Mouse (Mus musculus) intestine, embryonic 14.5 days (tissue): ENCODE measurements around the gene Ear14. TPM values are rescaled to one million over a fixed set of nuclear protein-coding genes. Genes with fewer than 3 reads are reported as not detected.

ENCODE experiments used
- polyA plus RNA-seq: library from polyadenylated mRNA; unstranded; fragments of >200 nt; fragmentation: Nextera tagmentation; extraction: Ambion mirVana; gene quantifications from 2 replicates; pipeline ENCODE4 v1.2.1, GENCODE M21; 2014

Gene Ear14
- polyA plus RNA-seq, 1 experiment from 2014 or later: not detected

Other genes starting within 250 kb of the Ear14 start
- 0.93 and 1.1 TPM in 2 replicates for gene Pnp2, start 247.4 kb upstream of the Ear14 start, polyA plus RNA-seq
- gene Rnase10, start 195.6 kb upstream of the Ear14 start, polyA plus RNA-seq: 0.15 and 0.27 TPM in 2 replicates
- gene Rnase9, start 161.5 kb upstream of the Ear14 start, polyA plus RNA-seq: not detected in 2 replicates
- gene Rnase11, start 153.2 kb upstream of the Ear14 start, polyA plus RNA-seq: not detected in 2 replicates
- gene Rnase12, start 145.7 kb upstream of the Ear14 start, polyA plus RNA-seq: 0.47 and 0.97 TPM in 2 replicates
- not detected in 2 replicates for gene Olfr750, start 129.0 kb upstream of the Ear14 start, polyA plus RNA-seq
- gene Rnase4, start 112.3 kb upstream of the Ear14 start, polyA plus RNA-seq: 142 and 151 TPM in 2 replicates
- gene Ang, start 112.2 kb upstream of the Ear14 start, polyA plus RNA-seq: 34.0 and 38.6 TPM in 2 replicates
- gene Eddm3b, start 89.0 kb upstream of the Ear14 start, polyA plus RNA-seq: 0.12 TPM in 1 of 2 replicates, not detected in the other
- gene Rnase6, start 79.5 kb upstream of the Ear14 start, polyA plus RNA-seq: 0.91 and 2.1 TPM in 2 replicates
- gene Rnase1, start 56.6 kb upstream of the Ear14 start, polyA plus RNA-seq: 1.9 and 4.0 TPM in 2 replicates
- gene Rnase2b, start 41.1 kb upstream of the Ear14 start, polyA plus RNA-seq: not detected in 2 replicates
- not detected in 2 replicates for gene Ang2, start 4.2 kb upstream of the Ear14 start, polyA plus RNA-seq
- gene Rnase2a, start 52.7 kb downstream of the Ear14 start, polyA plus RNA-seq: not detected in 2 replicates
- gene Gm7247, start 158.4 kb downstream of the Ear14 start, polyA plus RNA-seq: not detected in 2 replicates
- not detected in 2 replicates for gene Vmn2r88, start 207.4 kb downstream of the Ear14 start, polyA plus RNA-seq
- not detected in 2 replicates for gene Vmn2r89, start 248.5 kb downstream of the Ear14 start, polyA plus RNA-seq